Mouse (Mus musculus): ENCODE results near the gene Zap70. TPM values are rescaled to one million over a fixed set of nuclear protein-coding genes. Genes with fewer than 3 reads are reported as not detected.

Zap70 gene
- total and polyA plus RNA-seq, 2 experiments from 2014 or later, result 2.9 to 4.5 TPM

- WGBS, result 52% methylated on average over 14 of the region's 14 CpGs
- Histone ChIP-seq H3K4me1 (ENCODE audit: insufficient read depth) (no peaks in the 10 kb centered on the region), H3K27ac (ENCODE audit: low read depth, low read length) (0 out of 2 replicates have a peak overlapping the region, but pooled peaks have one; percentile 21), H3K9me3 (ENCODE audit: low read length) (no peaks in the 10 kb centered on the region), H3K4me2 (ENCODE audit: low read depth) (no peak overlapping the region), H3K36me3 (ENCODE audit: insufficient read depth) (peaks cover 40% of the 10 kb centered on the region), H3K27me3 (ENCODE audit: insufficient read depth, low read length) (no peaks in the 10 kb centered on the region), H3K9ac (no peak overlapping the region), H3K4me3 (ENCODE audit: low read depth, low read length) (no peak overlapping the region)
- ATAC-seq (peak; percentile 48; the same call in 1 of the 2 replicates), DNase-seq (peak; percentile 16)
- TF ChIP-seq CTCF (IDR thresholded peaks at IDR 0.05; ENCODE audit: low read depth), result no peak
These were observed 69.6 kb downstream of the Zap70 start for GRCm38 (mm10) chr1:36830913-36831866.

Other genes starting within 250 kb of the Zap70 start
- gene Cnnm3, start 249.9 kb upstream of the Zap70 start, total RNA-seq (2014; rRNA removed), result 25.6 and 29.1 TPM in 2 replicates
- 3.7 and 4.8 TPM in 2 replicates for gene Cnnm3, start 249.9 kb upstream of the Zap70 start, polyA plus RNA-seq (2015; fragmentation: Nextera tagmentation; extraction: Ambion mirVana)
- 6.3 and 9.8 TPM in 2 replicates for gene Ankrd23, start 224.9 kb upstream of the Zap70 start, total RNA-seq (2014; rRNA removed)
- 4.5 and 5.3 TPM in 2 replicates for gene Ankrd23, start 224.9 kb upstream of the Zap70 start, polyA plus RNA-seq (2015; fragmentation: Nextera tagmentation; extraction: Ambion mirVana)
- gene Gm42417, start 222.4 kb upstream of the Zap70 start, total RNA-seq (2014; rRNA removed), result 0.38 TPM in 1 of 2 replicates, not detected in the other
- gene Gm42417, start 222.4 kb upstream of the Zap70 start, polyA plus RNA-seq (2015; fragmentation: Nextera tagmentation; extraction: Ambion mirVana), result 0.27 TPM in 1 of 2 replicates, not detected in the other
- gene Ankrd39, start 214.4 kb upstream of the Zap70 start, total RNA-seq (2014; rRNA removed), result 19.3 and 25.5 TPM in 2 replicates
- 21.1 and 23.6 TPM in 2 replicates for gene Ankrd39, start 214.4 kb upstream of the Zap70 start, polyA plus RNA-seq (2015; fragmentation: Nextera tagmentation; extraction: Ambion mirVana)
- 32.8 and 39.1 TPM in 2 replicates for gene Sema4c, start 203.4 kb upstream of the Zap70 start, total RNA-seq (2014; rRNA removed)
- 17.3 and 24.1 TPM in 2 replicates for gene Sema4c, start 203.4 kb upstream of the Zap70 start, polyA plus RNA-seq (2015; fragmentation: Nextera tagmentation; extraction: Ambion mirVana)
- 0.23 TPM in 1 of 2 replicates, not detected in the other for gene Fam178b, start 78.6 kb upstream of the Zap70 start, total RNA-seq (2014; rRNA removed)
- gene Fam178b, start 78.6 kb upstream of the Zap70 start, polyA plus RNA-seq (2015; fragmentation: Nextera tagmentation; extraction: Ambion mirVana), result not detected in 2 replicates
- gene Cox5b, start 70.3 kb upstream of the Zap70 start, total RNA-seq (2014; rRNA removed), result 302 and 470 TPM in 2 replicates
- gene Cox5b, start 70.3 kb upstream of the Zap70 start, polyA plus RNA-seq (2015; fragmentation: Nextera tagmentation; extraction: Ambion mirVana), result 761 and 882 TPM in 2 replicates
- gene 4933424G06Rik, start 51.6 kb upstream of the Zap70 start, total RNA-seq (2014; rRNA removed), result not detected in 2 replicates
- 0.39 and 0.71 TPM in 2 replicates for gene 4933424G06Rik, start 51.6 kb upstream of the Zap70 start, polyA plus RNA-seq (2015; fragmentation: Nextera tagmentation; extraction: Ambion mirVana)
- 137 TPM in 2 replicates for gene Actr1b, start 47.4 kb upstream of the Zap70 start, total RNA-seq (2014; rRNA removed)
- gene Actr1b, start 47.4 kb upstream of the Zap70 start, polyA plus RNA-seq (2015; fragmentation: Nextera tagmentation; extraction: Ambion mirVana), result 94.8 and 102 TPM in 2 replicates
- gene Tmem131, start 181.9 kb downstream of the Zap70 start, total RNA-seq (2014; rRNA removed), result 19.9 and 29.3 TPM in 2 replicates
- gene Tmem131, start 181.9 kb downstream of the Zap70 start, polyA plus RNA-seq (2015; fragmentation: Nextera tagmentation; extraction: Ambion mirVana), result 7.2 and 9.4 TPM in 2 replicates